Mouse (Mus musculus): Measurements from ENCODE around the gene Cyp1a2. TPM values are rescaled to one million over a fixed set of nuclear protein-coding genes. Genes with fewer than 3 reads are reported as not detected.

The Cyp1a2 gene
- total and polyA plus RNA-seq, 3 experiments, result not detected

GRCm38 (mm10) chr9:57696380-57697285 is 13.1 kb upstream of the Cyp1a2 start:
- H3K79me2 ChIP-seq (replicated peaks; ENCODE audit: control insufficient read depth, extremely low read depth, insufficient read depth, poor library complexity, severe bottlenecking), result no peaks in the 10 kb centered on the region
- no peak overlapping the region for H3K9ac ChIP-seq (ENCODE audit: insufficient read depth, low read depth)
- no peaks in the 10 kb centered on the region for H3K9me3 ChIP-seq (replicated peaks; ENCODE audit: low read length)
- TF ChIP-seq ZNF384 (IDR thresholded peaks at IDR 0.05; ENCODE audit: low read depth, low read length) (no peak), E2F4 (IDR thresholded peaks at IDR 0.05; ENCODE audit: insufficient replicate concordance, low read depth, low read length) (no peak), SIN3A (IDR thresholded peaks at IDR 0.05; ENCODE audit: low read length) (no peak), MAFK (IDR thresholded peaks at IDR 0.05; ENCODE audit: insufficient replicate concordance, low read length) (no peak), EP300 (IDR thresholded peaks at IDR 0.05; ENCODE audit: low read length) (no peak), CHD1 (IDR thresholded peaks at IDR 0.05; ENCODE audit: low read depth, low read length) (no peak), MEF2A (IDR thresholded peaks at IDR 0.05; ENCODE audit: borderline replicate concordance, low read depth, low read length) (no peak)
- no peak for DNase-seq (ENCODE audit: extremely low read depth)
- no peak overlapping the region for H3K27ac ChIP-seq (ENCODE audit: insufficient read depth, low read depth)
- no peaks in the 10 kb centered on the region for H3K36me3 ChIP-seq (replicated peaks in 1 of 2; ENCODE audit: control insufficient read depth in 1 of 2, insufficient read depth in 1 of 2, low read length in 1 of 2)
- H3K4me3 ChIP-seq (replicated peaks in 1 of 3; ENCODE audit: low read depth in 2 of 3, low read length in 2 of 3, poor library complexity in 1 of 3), result no peak overlapping the region
- dilution Hi-C loops (cut with MboI; ENCODE audit: extremely low pct_ligation_motif_present, extremely low pct_unique_long_range_greater_than_20kb, low sequenced_read_pairs) (no loop called here), in situ Hi-C loops (cut with MboI; ENCODE audit: low pct_ligation_motif_present, low pct_unique_long_range_greater_than_20kb, low sequenced_read_pairs) (no loop called here)
- peaks cover 59% of the 10 kb centered on the region for H3K27me3 ChIP-seq (replicated peaks)
- 0 out of 4 replicates have a peak, but pooled peaks cover 0 to 2% of the 10 kb centered on the region in 2 experiments for H3K4me1 ChIP-seq (ENCODE audit: control insufficient read depth in 1 of 2, insufficient read depth in 2 of 2)
- no peak overlapping the region for H3K4me2 ChIP-seq (ENCODE audit: insufficient read depth, low read depth, poor library complexity, severe bottlenecking)

- dilution Hi-C loops (cut with MboI; ENCODE audit: extremely low pct_ligation_motif_present, extremely low pct_unique_long_range_greater_than_20kb, low sequenced_read_pairs), result no loop called here
- no peak for DNase-seq (ENCODE audit: extremely low read depth)
- H3K4me1 ChIP-seq (ENCODE audit: control insufficient read depth in 1 of 2, insufficient read depth in 2 of 2), result 0 out of 4 replicates have a peak, but pooled peaks cover 0 to 2% of the 10 kb centered on the region in 2 experiments
- peaks cover 51% of the 10 kb centered on the region for H3K27me3 ChIP-seq (replicated peaks)
- no peak overlapping the region for H3K4me3 ChIP-seq (replicated peaks in 1 of 3; ENCODE audit: low read depth in 2 of 3, low read length in 2 of 3, poor library complexity in 1 of 3)
- no peak overlapping the region for H3K9ac ChIP-seq (ENCODE audit: insufficient read depth, low read depth)
- no peak for TF ChIP-seq JUN (IDR thresholded peaks at IDR 0.05; ENCODE audit: insufficient read depth, low read depth, low read length)
- TF ChIP-seq MYC (IDR thresholded peaks at IDR 0.05; ENCODE audit: low read depth, low read length), result no peak
- no peak for TF ChIP-seq ELF1 (IDR thresholded peaks at IDR 0.05; ENCODE audit: low read depth, low read length)
- no peak for TF ChIP-seq PAX5 (IDR thresholded peaks at IDR 0.05; ENCODE audit: low read length)
- TF ChIP-seq RAD21 (IDR thresholded peaks at IDR 0.05; ENCODE audit: low read depth, low read length), result no peak
- TF ChIP-seq USF1 (IDR thresholded peaks at IDR 0.05; ENCODE audit: low read depth, low read length), result no peak
- TF ChIP-seq IRF4 (IDR thresholded peaks at IDR 0.05; ENCODE audit: low read depth, low read length), result no peak
- TF ChIP-seq MAFK (IDR thresholded peaks at IDR 0.05; ENCODE audit: insufficient replicate concordance, low read length), result no peak
- no peak for TF ChIP-seq HCFC1 (IDR thresholded peaks at IDR 0.05; ENCODE audit: low read depth, low read length)
- no peak for TF ChIP-seq GABPA (IDR thresholded peaks at IDR 0.05; ENCODE audit: insufficient replicate concordance, low read depth, low read length)
- TF ChIP-seq JUND (conservative IDR thresholded peaks at IDR 0.05; ENCODE audit: low read depth, low read length), result no peak
- TF ChIP-seq MAX (IDR thresholded peaks at IDR 0.05; ENCODE audit: low read length), result no peak
- no peak for TF ChIP-seq UBTF (IDR thresholded peaks at IDR 0.05; ENCODE audit: low read depth, low read length)
- H3K9me3 ChIP-seq (replicated peaks; ENCODE audit: low read length), result no peaks in the 10 kb centered on the region
- H3K79me2 ChIP-seq (replicated peaks; ENCODE audit: control insufficient read depth, extremely low read depth, insufficient read depth, poor library complexity, severe bottlenecking), result no peaks in the 10 kb centered on the region
- H3K36me3 ChIP-seq (replicated peaks in 1 of 2; ENCODE audit: control insufficient read depth in 1 of 2, insufficient read depth in 1 of 2, low read length in 1 of 2), result no peaks in the 10 kb centered on the region
- no peak overlapping the region for H3K4me2 ChIP-seq (ENCODE audit: insufficient read depth, low read depth, poor library complexity, severe bottlenecking)
- no peak overlapping the region for H3K27ac ChIP-seq (ENCODE audit: insufficient read depth, low read depth)
- in situ Hi-C loops (cut with MboI; ENCODE audit: low pct_ligation_motif_present, low pct_unique_long_range_greater_than_20kb, low sequenced_read_pairs), result no loop called here
These were observed 10.6 kb upstream of the Cyp1a2 start for GRCm38 (mm10) chr9:57694108-57694507.

Data from CH12.LX (cell line).